Mouse (Mus musculus): ENCODE data around the gene Msx1.

Gene Msx1

DNA sequence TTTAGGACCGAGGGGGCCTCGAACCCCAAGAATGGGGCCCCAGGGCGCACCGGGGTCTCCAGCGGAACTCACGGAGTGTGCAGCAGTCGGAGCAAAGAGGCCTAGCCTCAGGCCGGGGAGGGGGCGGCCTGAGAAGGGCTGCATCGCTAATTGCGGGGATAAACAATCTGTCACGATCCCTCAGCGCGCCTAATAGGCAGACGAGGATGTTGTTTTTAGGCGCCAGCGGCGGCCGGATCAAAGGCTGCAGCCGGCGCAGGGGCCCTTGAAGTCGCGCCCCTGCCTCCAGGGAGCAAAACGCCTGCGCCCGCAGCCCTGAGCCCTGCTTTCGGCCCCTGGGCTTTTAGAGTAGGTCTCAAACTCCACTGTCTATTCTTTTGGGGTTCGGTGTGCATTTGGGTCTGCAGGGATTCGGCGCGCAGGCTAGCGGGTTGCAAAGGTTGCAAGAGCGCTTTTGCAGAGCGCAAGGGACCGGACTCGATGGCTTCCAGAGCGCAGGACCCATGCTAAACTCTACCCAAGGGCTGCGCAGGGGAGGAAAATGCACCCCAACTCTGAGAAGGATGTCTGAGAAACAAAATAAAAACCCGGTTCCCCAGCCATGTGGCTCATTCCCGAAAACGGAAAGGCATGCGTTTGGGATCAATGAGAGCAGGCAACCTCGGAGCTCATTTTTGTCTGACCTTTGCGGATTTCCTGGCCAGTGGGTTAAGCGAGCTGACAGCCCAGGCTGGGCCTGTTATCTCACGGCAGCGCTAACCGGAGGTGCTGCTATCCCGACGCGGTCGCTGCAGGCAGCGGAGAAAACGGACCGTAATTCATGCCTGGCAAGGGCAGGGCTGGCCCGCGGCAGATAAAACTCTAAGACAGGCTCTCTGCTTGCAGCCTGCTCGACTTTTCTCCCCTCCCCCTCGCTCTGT lies 2.6 kb upstream of the Msx1 start:
- intact Hi-C loops (cut with DNase I) = no loop called here

GRCm38 (mm10) chr5:37825611-37826445 lies 1.4 kb upstream of the Msx1 start:
- intact Hi-C loops (cut with DNase I) = no loop called here

GRCm38 (mm10) chr5:37825111-37825600 lies 773 bp upstream of the Msx1 start:
- intact Hi-C loops (cut with DNase I) = no loop called here

GRCm38 (mm10) chr5:37823721-37824460 lies 492 bp downstream of the Msx1 start:
- intact Hi-C loops (cut with DNase I) = loop anchor here (5.0 kb wide), 1 partner anchor 268 kb away; no protein-coding TSS in a partner anchor

DNA sequence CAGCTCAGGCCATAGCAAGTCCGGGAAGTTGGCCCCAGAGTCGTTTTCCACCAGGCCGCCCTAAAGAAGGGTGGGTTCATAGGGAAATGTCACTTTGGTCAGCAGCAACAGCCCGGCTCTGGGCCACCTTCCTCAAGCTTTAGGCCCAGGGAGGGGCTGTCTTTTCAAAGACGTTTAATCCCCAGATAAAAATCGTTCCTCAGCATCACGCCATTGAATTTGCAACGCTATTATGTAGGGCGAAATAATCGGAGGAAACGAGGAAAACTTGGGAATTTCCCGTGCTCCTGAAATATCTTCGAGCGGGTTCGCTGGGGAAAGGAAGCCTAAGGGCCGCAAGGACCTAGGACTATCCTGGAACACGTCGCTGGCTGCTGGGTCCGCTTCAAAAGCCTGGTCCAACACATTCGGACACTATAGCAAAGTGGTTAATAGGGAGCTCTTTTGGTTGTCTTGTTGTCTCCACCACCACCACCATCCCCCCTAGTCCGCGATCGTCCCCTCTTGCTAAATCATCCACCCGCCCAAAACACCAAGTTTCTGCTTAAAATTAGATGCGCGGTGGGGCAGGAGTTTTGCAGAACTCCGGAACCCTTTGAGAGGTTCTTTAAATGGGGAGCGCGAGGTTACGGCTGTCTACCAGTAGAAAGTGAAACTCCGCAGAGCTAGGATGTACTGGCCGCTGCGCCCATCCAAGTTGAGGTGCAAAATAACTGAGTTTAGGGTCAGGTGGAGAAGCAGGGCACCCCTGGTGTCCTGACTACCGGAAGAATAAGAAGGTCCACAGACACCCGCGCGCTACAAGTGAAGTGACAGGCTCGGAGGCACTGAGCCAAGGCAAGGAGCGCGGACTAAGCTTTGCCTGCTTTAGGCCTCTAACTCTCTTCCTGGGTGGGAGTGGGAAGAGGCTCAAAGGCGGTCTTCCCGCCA lies 1.3 kb downstream of the Msx1 start:
- intact Hi-C loops (cut with DNase I) = loop anchor here (5.0 kb wide), 1 partner anchor 269 kb away; no protein-coding TSS in a partner anchor

- intact Hi-C loops (cut with DNase I) = loop anchor here (5.0 kb wide), 1 partner anchor 270 kb away; no protein-coding TSS in a partner anchor
These were observed 2.2 kb downstream of the Msx1 start for GRCm38 (mm10) chr5:37822116-37822707.

DNA sequence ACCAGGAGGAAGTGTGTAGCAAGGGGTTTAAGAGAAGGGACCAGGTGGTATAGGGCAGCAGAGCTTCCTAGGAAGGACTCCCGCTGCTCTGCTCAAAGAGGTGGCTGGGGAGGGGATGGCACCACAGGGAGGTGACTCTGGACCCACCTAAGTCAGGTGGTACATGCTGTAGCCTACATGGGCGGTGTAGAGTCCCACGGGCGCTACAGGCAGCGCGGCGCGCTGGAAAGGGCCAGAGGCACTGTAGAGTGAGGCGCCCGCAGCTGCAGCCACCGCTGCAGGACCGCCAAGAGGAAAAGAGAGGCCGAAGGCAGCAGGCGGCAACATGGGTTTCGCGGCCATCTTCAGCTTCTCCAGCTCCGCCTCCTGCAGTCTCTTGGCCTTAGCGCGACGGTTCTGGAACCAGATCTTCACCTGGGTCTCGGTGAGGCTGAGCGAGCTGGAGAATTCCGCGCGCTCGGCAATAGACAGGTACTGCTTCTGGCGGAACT lies 3.2 kb downstream of the Msx1 start:
- intact Hi-C loops (cut with DNase I) = loop anchor here (5.0 kb wide), 1 partner anchor 271 kb away; no protein-coding TSS in a partner anchor

DNA sequence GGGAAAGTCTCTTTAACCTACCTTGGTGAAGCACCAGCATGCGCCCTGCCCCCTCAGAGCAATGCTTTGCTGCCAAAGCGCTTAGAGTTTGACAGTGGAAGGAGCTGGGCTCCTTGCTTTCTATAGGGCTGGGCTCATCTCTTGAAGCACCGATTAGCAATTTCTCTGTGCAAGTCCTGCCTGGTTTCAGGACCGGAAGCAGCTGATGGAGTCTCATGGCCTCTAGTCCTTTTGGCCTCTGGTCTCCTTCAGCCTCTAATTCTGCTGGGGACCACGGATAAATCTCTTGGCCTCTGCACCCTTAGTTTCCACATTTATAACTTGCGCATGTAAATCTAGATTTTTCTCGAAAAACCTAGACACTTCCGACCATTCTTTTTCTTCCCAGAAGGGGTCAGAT lies 3.7 kb downstream of the Msx1 start:
- intact Hi-C loops (cut with DNase I) = loop anchor here (5.0 kb wide), 1 partner anchor 272 kb away; no protein-coding TSS in a partner anchor

DNA sequence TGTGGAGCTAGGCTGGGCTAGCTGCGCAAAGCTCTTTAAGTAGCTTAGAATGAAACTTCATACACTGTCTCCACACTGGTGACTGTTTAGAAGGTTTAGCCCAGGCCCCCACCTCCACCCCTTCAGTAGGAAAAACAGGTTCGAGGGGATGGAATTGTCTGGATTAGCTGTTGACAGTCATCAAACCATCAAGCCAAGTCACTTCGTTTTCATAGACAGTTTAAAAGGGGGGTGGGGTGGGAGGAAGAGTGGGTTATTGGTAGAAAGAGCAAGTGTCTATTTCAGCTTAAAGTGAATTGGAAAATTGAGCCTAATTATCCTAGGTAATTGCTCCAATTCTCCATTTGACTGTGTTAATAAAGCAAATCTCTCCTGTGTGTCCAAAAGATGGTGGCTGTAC lies 4.4 kb downstream of the Msx1 start:
- intact Hi-C loops (cut with DNase I) = loop anchor here (5.0 kb wide), 2 partner anchors 272 to 377 kb away; no protein-coding TSS in a partner anchor

GRCm38 (mm10) chr5:37819541-37819940 lies 4.8 kb downstream of the Msx1 start:
- intact Hi-C loops (cut with DNase I) = loop anchor here (5.0 kb wide), 1 partner anchor 378 kb away; no protein-coding TSS in a partner anchor

GRCm38 (mm10) chr5:37818533-37819215 lies 5.7 kb downstream of the Msx1 start:
- intact Hi-C loops (cut with DNase I) = loop anchor here (5.0 kb wide), 1 partner anchor 379 kb away; no protein-coding TSS in a partner anchor

DNA sequence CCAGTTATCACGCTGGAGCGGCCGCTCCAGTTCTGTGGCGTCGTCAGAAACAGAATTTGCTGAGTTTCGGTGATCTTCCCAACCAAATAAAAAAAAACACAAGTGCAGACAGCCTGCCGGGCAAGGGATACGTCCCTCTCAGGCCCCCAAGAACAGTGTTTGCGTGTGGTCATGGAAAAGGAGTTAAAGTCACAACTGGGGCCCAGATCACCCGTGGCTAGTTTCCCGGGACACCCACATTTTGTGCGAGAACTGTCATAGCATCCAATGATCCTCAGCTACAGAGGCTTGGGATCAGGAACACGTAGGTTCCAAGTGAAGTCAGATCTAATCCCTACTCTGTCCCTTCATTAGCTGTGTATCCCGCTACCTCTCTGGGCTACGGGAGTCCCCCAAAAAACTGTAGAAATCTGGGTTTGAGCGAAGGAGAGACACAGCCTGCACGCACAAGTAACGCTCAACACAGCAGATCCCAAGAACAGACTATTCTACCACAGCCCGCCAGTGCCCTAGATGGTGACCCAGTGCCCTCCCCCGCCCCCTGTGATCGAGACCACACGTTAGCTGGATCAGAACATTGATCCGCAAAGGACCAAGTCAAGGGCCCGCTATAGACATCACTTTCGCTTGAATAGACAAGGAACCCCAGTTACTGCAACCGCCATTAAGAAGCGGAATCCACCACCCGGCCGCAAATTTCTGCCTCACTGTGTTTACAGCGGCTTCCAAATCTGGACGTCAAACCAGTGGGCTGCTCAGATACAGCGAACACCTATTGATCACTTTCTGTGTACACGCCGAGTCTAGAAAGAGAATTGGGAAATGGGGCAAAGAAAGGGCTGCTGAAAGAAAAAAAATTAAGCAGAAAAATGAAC lies 6.5 kb downstream of the Msx1 start:
- intact Hi-C loops (cut with DNase I) = loop anchor here (5.0 kb wide), 1 partner anchor 379 kb away; no protein-coding TSS in a partner anchor

- intact Hi-C loops (cut with DNase I) = loop anchor here (5.0 kb wide), 1 partner anchor 380 kb away; no protein-coding TSS in a partner anchor
These were observed 7.3 kb downstream of the Msx1 start for GRCm38 (mm10) chr5:37816907-37817657.

GRCm38 (mm10) chr5:37815909-37816308 lies 8.5 kb downstream of the Msx1 start:
- intact Hi-C loops (cut with DNase I) = loop anchor here (5.0 kb wide), 1 partner anchor 381 kb away; no protein-coding TSS in a partner anchor

DNA sequence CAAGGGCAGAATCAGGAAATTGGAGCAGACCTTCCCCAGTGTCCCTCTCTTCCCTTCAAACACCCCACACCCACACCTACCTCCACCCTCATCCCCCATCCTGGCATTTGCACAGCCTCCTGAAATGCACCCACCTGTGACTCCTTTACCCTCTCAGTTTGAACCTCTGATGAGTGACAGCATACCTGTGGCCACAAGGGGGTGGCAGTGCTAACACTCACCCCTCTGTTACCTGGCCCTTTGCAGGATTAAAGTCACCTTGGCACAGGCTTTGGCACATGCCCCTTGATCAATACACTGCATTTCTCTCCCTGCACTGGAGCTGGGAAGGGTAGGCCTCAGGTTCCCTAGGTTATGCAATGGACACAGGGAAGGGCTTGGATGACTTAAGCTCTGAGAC lies 10.2 kb downstream of the Msx1 start:
- intact Hi-C loops (cut with DNase I) = no loop called here

GRCm38 (mm10) chr5:37805291-37805690 lies 19.1 kb downstream of the Msx1 start:
- intact Hi-C loops (cut with DNase I) = no loop called here
